Mouse (Mus musculus): Measurements from ENCODE around the gene Asic2. TPM values are rescaled to one million over a fixed set of nuclear protein-coding genes. Genes with fewer than 3 reads are reported as not detected.

Asic2 gene
- total RNA-seq, 1 experiment from 2014 or later, result not detected

- ATAC-seq (replicated peaks in 1 of 2; ENCODE audit: insufficient read depth in 1 of 2, low FRiP score in 2 of 2, low TSS enrichment in 1 of 2, low read depth in 1 of 2, poor library complexity in 2 of 2, severe bottlenecking in 2 of 2), result no peak
Observed at GRCm38 (mm10) chr11:81800899-81801298, 167.4 kb downstream of the Asic2 start.

DNA sequence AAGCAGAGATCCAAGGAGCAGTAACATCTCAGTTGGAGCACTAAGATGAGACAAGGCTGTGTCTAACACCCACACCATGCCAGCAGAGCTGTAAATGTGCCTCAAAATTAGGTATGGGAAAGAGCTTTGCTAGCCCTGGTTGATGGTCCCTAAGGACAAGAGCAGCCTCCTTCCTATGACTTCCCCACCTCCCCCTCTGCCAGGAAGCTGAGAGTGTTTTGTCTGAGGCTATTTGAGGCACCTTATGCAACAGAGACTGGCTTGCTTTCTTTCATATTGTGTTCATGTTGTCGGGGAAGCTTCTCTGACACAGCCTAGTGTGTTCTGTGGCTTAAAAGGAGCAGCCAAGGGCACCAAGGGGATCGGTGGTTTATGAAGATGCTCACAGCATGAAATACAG is 174.7 kb downstream of the Asic2 start:
- ATAC-seq (replicated peaks in 1 of 2; ENCODE audit: insufficient read depth in 1 of 2, low FRiP score in 2 of 2, low TSS enrichment in 1 of 2, low read depth in 1 of 2, poor library complexity in 2 of 2, severe bottlenecking in 2 of 2), result no peak

GRCm38 (mm10) chr11:81791579-81791978 is 176.7 kb downstream of the Asic2 start:
- no peak for ATAC-seq (replicated peaks in 1 of 2; ENCODE audit: insufficient read depth in 1 of 2, low FRiP score in 2 of 2, low TSS enrichment in 1 of 2, low read depth in 1 of 2, poor library complexity in 2 of 2, severe bottlenecking in 2 of 2)

- ATAC-seq (replicated peaks in 1 of 2; ENCODE audit: insufficient read depth in 1 of 2, low FRiP score in 2 of 2, low TSS enrichment in 1 of 2, low read depth in 1 of 2, poor library complexity in 2 of 2, severe bottlenecking in 2 of 2), result no peak
Observed at GRCm38 (mm10) chr11:81780596-81780995, 187.7 kb downstream of the Asic2 start.

- ATAC-seq (replicated peaks in 1 of 2; ENCODE audit: insufficient read depth in 1 of 2, low FRiP score in 2 of 2, low TSS enrichment in 1 of 2, low read depth in 1 of 2, poor library complexity in 2 of 2, severe bottlenecking in 2 of 2), result no peak
Observed at GRCm38 (mm10) chr11:81779881-81780280, 188.4 kb downstream of the Asic2 start.

GRCm38 (mm10) chr11:81771195-81771895 is 196.9 kb downstream of the Asic2 start:
- no peak for ATAC-seq (replicated peaks in 1 of 2; ENCODE audit: insufficient read depth in 1 of 2, low FRiP score in 2 of 2, low TSS enrichment in 1 of 2, low read depth in 1 of 2, poor library complexity in 2 of 2, severe bottlenecking in 2 of 2)

GRCm38 (mm10) chr11:81769691-81770260 is 198.5 kb downstream of the Asic2 start:
- no peak for ATAC-seq (replicated peaks in 1 of 2; ENCODE audit: insufficient read depth in 1 of 2, low FRiP score in 2 of 2, low TSS enrichment in 1 of 2, low read depth in 1 of 2, poor library complexity in 2 of 2, severe bottlenecking in 2 of 2)

DNA sequence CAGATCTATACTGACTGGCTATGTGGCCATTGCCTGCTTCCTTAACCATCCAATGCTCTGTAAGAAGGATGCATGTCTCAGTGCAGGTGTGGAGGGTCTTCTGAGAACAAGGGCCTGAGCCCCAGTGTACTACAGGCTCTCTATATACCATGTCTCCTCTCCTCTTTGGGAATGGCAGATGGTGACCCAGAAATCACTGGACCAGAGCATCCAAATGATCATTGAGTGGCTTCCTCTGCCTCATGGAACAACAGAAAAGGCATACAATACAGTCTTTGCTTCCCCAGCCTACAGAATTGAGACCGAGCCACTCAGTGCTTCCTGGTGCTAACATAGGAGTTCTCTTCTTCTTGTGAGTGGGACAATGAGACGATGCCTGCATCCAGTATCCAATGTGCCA is 200.0 kb downstream of the Asic2 start:
- ATAC-seq (replicated peaks in 1 of 2; ENCODE audit: insufficient read depth in 1 of 2, low FRiP score in 2 of 2, low TSS enrichment in 1 of 2, low read depth in 1 of 2, poor library complexity in 2 of 2, severe bottlenecking in 2 of 2), result no peak

GRCm38 (mm10) chr11:81767781-81768180 is 200.5 kb downstream of the Asic2 start:
- ATAC-seq (replicated peaks in 1 of 2; ENCODE audit: insufficient read depth in 1 of 2, low FRiP score in 2 of 2, low TSS enrichment in 1 of 2, low read depth in 1 of 2, poor library complexity in 2 of 2, severe bottlenecking in 2 of 2), result no peak

GRCm38 (mm10) chr11:81765288-81765687 is 203.0 kb downstream of the Asic2 start:
- no peak for ATAC-seq (replicated peaks in 1 of 2; ENCODE audit: insufficient read depth in 1 of 2, low FRiP score in 2 of 2, low TSS enrichment in 1 of 2, low read depth in 1 of 2, poor library complexity in 2 of 2, severe bottlenecking in 2 of 2)

DNA sequence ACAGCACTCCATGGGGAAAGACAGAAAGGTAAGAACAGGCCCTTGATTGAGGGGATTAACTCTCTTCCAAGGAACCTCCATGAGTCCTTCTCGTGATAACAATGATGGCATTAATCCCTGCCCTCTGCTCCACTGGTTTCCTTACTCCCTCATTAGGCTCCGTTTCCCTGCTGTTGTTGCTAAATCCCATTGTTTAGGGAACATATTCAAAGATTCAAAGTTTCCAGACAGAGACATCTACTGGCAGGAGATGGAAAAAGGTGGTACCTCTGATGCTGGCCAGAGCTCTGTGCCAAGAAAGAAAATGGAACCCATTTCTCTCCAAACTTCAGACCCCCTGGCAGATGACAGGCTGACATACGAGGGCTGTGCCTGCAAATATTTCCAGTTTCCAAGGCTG is 203.5 kb downstream of the Asic2 start:
- no peak for ATAC-seq (replicated peaks in 1 of 2; ENCODE audit: insufficient read depth in 1 of 2, low FRiP score in 2 of 2, low TSS enrichment in 1 of 2, low read depth in 1 of 2, poor library complexity in 2 of 2, severe bottlenecking in 2 of 2)

DNA sequence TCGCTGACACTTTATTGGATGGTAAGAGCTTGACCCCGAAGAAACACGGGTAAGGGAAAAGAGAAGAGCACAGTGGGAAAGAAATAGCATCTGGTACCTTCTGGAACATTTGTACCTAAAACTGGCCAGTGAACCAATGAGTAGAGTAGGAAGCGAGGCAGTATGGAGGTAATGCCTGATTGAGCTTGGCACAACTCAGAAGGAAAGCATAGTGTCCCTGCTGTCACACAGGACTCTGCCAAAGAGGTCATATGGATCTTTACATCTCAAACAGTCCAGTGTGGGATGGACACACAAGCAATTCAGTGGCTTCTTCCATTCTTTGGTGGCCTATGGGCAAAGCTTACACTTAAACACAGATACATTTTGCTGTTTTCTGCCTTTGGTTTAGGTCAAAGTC is 211.0 kb downstream of the Asic2 start:
- no peak for ATAC-seq (replicated peaks in 1 of 2; ENCODE audit: insufficient read depth in 1 of 2, low FRiP score in 2 of 2, low TSS enrichment in 1 of 2, low read depth in 1 of 2, poor library complexity in 2 of 2, severe bottlenecking in 2 of 2)

DNA sequence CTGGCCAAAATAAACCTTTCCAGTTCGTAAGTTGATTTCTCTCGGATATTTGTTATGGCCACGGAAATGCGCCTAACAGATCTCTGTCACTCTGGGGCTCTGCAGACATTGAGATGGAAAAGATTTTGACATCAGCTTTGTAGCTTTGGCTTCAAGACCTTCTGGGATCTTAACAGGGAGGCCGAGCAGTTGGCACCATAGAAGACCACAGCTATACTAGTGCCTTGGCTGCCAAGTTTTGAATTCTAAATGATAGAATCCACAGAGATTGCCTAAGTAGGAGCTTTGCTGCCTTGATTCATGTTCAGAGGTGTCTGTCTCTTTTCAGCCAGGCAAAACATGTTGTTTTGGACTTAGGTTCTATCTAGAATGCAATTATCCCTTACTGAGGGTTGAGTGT is 217.4 kb downstream of the Asic2 start:
- no peak for ATAC-seq (replicated peaks in 1 of 2; ENCODE audit: insufficient read depth in 1 of 2, low FRiP score in 2 of 2, low TSS enrichment in 1 of 2, low read depth in 1 of 2, poor library complexity in 2 of 2, severe bottlenecking in 2 of 2)

- no peak for ATAC-seq (replicated peaks in 1 of 2; ENCODE audit: insufficient read depth in 1 of 2, low FRiP score in 2 of 2, low TSS enrichment in 1 of 2, low read depth in 1 of 2, poor library complexity in 2 of 2, severe bottlenecking in 2 of 2)
Observed at GRCm38 (mm10) chr11:81750016-81750415, 218.2 kb downstream of the Asic2 start.

GRCm38 (mm10) chr11:81738995-81739394 is 229.3 kb downstream of the Asic2 start:
- no peak for ATAC-seq (replicated peaks in 1 of 2; ENCODE audit: insufficient read depth in 1 of 2, low FRiP score in 2 of 2, low TSS enrichment in 1 of 2, low read depth in 1 of 2, poor library complexity in 2 of 2, severe bottlenecking in 2 of 2)

- no peak for ATAC-seq (replicated peaks in 1 of 2; ENCODE audit: insufficient read depth in 1 of 2, low FRiP score in 2 of 2, low TSS enrichment in 1 of 2, low read depth in 1 of 2, poor library complexity in 2 of 2, severe bottlenecking in 2 of 2)
Observed at GRCm38 (mm10) chr11:81737777-81738176, 230.5 kb downstream of the Asic2 start.

DNA sequence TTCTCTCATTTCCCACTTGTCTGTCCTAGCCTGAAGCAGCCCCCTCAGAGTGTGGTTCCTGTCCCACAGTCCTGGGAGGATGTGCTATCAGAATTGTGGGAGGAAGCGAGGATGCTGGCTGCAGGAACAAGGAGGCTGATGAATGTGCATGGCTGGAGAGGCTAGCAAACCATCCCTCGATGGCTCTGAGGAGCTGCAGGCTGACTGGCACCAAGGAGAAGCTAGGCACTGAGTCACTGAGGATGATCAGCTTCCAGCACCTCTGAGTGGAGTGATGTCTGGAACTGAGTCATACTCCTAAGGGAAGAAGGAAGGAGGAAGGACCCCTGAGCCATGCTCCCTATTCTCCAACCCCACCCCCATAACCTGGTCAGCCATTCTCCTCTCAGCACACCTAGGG is 246.2 kb downstream of the Asic2 start:
- no peak for ATAC-seq (replicated peaks in 1 of 2; ENCODE audit: insufficient read depth in 1 of 2, low FRiP score in 2 of 2, low TSS enrichment in 1 of 2, low read depth in 1 of 2, poor library complexity in 2 of 2, severe bottlenecking in 2 of 2)

DNA sequence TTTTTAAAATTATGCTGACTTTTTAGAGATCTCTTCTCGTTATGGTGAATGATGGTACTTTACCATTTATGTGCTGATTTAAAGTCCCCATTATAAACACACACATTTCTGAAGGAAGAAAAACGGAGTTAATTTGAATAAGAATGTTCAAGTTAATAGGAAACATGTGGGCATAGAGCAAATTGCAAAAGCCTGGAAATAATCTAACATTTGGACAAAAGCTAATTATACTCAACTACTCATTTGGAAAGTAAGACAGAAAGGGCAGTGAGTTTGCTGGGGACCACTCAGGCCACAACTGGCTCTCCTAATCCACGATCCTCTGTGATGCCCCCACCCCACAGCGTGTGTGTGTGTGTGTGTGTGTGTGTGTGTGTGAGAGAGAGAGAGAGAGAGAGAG is 253.5 kb downstream of the Asic2 start:
- ATAC-seq (replicated peaks in 1 of 2; ENCODE audit: insufficient read depth in 1 of 2, low FRiP score in 2 of 2, low TSS enrichment in 1 of 2, low read depth in 1 of 2, poor library complexity in 2 of 2, severe bottlenecking in 2 of 2), result no peak

GRCm38 (mm10) chr11:81706996-81707395 is 261.3 kb downstream of the Asic2 start:
- no peak for ATAC-seq (replicated peaks in 1 of 2; ENCODE audit: insufficient read depth in 1 of 2, low FRiP score in 2 of 2, low TSS enrichment in 1 of 2, low read depth in 1 of 2, poor library complexity in 2 of 2, severe bottlenecking in 2 of 2)
